Mouse (Mus musculus): ENCODE measurements around the gene Ccdc88c.

Ccdc88c gene

DNA sequence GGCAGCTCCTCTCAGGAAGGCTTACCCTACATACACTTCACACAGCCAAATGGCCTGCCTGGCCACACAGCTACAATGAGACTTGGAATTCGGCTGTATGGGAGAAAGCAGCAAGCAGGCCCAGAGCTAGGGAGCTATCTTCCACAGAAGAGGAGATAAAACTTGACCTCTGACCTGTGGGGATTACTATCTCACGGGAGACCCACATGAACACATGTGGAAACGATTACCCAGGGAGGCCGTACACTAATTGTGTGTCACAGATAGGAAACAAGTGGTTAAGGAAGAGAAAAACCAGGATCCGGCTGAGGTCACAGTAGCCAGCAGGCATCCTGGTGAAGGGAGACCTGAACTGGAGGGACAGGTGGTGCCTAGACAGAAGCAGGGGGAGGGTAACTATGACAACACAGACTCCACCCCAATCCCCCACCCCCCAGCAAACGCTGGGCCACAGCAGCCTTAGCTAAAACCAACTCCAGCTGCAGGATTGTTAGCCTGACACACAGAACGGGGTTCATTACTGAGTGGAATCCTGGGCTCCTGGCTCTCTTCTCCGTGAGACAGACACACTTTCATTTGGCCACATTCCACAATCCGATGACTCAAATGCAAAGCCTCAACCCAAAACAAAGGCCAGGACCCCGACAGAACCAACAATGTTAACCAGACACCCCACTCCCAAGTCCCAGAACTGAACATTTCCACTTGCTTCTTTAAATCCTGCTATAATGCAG is 30.9 kb downstream of the Ccdc88c start:
- no peak for DNase-seq (ENCODE audit: low spot score)

DNA sequence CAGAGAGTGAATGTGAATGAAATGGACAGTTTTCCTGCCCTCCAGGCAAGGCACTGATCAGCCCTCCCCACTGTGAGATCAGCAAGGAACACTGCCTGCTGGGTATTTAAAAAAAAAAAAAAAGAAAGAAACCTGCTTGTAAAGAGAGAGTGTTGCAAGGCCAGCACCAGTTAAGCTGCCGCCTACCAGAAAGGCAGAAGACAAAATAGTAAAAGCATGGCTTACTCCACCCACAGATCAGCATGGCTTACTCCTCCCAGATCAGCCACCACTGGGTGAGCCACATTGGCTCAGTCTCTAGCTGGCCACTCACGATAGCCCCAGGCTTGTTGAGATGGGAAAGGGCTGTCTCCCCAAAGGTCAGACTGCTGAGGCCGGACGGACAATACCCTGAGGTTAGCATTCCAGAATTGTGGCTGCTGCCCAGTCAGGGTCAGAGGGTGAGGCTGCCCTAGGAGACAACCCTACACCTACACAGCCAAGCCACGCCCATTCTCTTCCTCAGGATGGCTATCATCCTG is 32.4 kb downstream of the Ccdc88c start:
- DNase-seq (ENCODE audit: low spot score), result no peak

DNA sequence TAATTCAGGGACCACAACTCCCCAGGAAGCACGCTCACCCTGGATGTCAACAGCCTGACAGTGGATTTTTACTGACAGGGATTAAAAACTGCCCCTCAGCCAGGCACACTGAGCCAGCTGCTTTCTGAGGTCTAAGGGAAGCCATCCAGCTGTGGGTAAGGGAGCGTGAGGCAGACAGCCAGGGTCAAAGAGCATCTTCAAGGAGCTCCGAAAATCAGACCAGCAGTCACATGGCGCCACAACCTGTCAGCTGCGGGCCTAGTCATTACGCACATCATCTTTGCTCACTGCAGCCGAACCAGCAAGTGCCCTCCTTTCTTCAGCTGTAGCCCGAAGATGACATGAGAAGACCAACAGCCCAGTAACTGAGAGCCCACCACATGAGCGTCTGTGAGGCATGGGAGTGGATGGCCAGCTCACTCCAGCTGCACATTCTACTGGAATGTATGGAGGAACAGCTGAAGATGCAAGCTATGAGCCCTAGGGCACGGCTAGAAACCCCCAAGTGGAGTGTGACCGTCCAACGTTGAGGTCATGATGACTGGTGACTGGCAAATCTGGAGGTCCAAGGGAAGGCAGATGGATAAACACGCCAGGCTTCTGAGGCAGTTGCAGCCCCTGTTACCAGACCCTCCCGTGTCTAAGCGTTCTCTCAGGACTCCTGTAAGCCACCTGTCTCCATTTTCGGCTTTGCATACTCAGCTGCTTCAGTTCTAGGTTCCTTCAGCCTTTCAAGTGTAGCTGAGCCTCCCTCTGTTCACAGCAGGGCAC is 33.1 kb downstream of the Ccdc88c start:
- no peak for DNase-seq (ENCODE audit: low spot score)

DNA sequence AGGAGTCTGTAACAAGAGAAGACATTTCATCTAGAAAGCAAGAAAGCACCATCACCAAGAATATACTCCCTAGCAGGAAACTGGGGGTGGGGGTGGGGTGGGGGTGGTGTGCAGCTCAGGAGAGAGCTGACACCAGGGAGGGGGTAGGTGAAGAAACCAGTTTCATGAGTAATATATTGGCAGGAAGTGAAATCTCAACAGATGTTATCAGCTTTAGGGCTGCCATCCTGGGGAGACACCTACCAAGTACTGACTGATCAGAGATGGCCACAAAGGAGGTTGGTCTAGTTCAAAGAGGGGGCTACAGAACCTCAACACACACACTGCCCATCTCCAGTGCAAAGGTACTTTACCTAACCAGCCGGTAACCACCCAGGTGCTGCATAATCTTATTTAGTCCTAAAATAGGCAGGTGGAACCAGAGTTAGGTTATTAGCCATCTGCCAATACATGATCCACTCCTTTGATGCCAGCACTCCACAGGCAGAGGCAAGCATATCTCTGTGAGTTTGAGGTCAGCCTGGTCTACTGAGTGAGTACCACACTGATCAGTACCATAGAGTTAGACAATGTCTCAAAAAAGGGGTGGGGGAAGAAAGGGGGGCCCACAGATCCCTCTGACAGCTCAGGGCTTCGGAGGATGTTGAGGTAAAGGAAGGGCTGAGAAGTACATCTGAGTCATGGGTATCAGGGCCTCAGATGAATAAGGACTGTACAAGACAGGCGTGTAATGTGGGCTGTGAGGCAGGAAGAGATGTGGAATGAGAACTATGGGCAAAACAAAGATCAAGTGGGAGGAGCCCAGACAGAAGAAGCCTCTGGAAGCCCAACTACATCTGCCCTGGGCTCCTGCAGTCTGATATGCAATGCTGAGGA is 34.5 kb downstream of the Ccdc88c start:
- DNase-seq (ENCODE audit: low spot score), result no peak

DNA sequence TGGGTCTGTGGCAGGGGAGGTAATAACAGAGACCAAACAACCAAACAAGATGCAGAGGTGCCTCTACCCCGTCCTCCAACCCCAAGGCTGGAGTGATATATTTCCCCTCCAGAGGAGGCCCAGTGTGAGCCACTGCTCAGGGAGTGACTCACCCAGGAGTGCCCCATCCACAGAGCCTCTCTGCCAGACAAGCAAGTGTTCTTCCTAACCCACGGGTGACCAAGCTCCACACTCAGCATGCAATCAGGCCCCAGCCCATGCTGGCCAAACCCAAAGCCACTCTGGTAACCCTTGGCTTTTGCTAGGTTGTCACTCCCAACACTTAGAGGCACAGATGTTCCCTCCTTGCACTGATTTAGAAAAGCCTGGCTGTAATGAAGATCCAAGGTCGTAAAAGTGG is 35.7 kb downstream of the Ccdc88c start:
- DNase-seq (ENCODE audit: low spot score), result no peak

DNA sequence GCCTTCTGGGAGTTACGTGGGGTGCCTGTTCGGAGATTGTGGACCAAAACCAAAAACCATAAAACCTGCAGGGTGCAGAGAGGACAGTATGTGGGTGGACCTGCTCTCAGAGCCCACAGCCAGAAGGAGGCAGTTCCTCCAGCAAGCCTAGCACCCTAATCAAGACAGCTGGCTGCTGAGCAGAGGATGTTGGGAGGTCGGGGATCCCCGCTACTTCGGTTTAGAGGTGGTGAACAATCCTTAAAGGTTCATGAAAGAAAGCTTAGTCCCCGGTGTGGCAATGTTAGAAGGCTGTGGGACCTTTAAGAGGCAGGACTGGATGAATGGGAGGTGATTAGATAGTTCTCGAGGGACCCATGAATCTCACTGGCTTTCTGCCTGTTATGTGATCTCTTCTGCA is 36.4 kb downstream of the Ccdc88c start:
- DNase-seq (ENCODE audit: low spot score), result no peak

DNA sequence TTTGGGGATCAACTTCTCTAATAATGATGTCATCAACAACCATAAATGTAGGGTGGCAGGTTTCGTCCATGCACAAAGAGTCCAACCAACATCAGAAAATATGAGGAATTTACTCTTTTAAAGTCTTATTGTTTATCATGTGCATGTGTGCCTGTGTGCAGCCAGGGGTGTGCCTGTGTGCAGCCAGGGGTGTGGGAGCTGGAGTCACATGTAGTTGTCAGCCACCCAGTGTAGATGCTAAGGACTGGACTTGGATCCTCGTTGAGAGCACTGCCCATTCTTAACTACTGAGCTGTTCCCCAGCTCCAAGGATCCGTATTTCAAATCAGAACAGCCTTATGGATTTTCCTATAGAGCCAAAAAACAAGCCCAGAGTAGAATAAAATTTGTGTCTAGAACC is 37.7 kb downstream of the Ccdc88c start:
- DNase-seq (ENCODE audit: low spot score), result no peak

DNA sequence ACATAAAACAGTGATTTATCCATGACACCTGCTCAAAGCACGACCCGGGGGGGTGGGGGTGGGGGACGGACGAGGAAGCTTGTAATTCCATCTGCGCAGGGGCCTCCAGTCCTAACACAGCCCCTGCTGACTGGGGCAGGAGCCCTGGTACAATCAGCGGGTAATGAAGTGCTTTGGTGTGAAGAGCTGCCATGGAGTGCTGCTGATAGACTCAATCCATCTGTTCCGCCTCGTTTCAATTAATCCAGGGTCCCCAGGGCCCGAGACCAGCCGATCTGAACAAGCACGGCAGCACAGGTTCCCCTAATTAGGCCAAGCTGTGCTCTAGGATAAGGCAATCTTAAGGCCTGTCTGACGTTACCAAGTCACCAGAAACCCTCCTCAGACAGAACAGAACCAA is 38.6 kb downstream of the Ccdc88c start:
- no peak for DNase-seq (ENCODE audit: low spot score)

DNA sequence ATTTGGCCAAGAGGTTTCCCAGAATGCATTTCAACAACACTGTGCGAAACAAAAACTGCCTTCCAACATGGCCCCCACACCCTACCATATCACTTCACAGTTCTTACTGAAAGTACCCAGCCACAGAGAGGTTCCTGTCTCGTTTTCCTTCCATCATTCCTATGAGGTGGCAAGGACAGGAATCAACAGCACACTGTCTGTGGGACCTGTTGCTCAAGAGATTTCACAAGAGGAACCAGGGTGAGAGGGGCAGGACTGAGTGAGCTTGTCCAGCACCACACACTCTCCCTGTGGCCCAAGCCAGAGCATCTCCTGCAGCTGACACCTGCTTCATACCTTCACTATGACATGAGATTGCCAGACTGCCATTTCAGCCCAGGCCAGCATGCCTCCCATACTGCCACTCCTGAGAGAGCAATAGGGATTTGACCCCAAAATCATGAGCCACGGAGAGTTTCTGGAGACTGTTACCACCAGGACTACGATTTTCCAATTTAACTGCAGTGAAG is 39.0 kb downstream of the Ccdc88c start:
- DNase-seq (ENCODE audit: low spot score), result no peak

DNA sequence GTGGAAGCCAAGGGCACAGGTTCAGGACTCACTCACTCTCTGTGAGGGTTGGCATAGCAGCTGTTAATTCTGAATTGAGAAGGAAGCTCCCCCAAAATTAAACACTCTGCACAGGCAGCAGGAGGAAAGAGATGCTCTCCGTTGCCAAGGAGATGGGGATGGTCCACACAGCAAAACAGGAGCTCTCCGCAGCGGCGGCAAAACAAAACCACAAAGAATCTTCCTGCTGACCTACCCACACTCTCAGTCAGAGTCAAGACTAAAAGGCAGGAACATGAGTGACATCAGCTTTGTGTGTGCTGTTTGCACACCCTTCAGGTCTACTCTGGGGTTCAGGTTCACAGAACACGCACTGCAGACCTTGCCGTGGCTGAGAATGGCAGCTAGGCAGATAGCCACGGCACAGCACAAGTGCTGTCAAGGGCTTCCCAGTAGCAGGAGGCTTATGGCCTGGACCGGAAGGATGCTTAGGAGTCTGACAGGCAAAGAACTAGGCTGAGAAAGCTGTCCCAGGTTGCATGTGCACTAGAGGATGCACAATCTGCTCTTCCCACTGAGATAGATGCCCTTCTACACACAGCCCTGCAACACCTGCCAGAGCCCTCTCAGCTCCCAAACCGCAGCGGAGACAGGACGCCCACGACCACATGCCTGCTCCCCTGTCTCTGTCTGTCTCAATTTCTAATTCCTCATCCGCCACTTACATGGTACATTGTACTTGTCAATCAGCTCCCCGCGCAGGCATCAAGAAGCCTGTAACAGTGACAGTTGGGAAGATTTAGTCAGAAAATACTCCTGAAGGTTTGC is 40.3 kb downstream of the Ccdc88c start:
- no peak for DNase-seq (ENCODE audit: low spot score)

DNA sequence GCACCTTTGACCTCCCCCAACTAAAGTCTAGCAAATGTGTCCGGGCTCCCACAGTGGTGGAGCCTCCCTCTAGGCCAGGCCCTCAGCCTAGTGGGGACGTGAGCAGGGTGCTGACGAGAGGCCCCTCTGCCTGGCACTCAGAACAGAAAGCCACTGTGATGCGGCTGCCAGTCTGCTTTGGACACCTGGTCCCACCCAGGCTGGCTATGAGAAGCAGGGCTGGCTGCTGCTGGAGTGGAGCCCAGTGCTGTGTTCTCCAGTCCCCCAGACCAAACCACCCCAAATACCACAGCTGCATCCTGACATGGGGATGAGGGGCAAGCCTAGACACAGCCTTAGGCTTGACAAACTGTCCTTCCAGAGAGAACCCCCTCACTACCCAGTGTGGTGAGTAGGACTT is 42.4 kb downstream of the Ccdc88c start:
- no peak for DNase-seq (ENCODE audit: low spot score)

DNA sequence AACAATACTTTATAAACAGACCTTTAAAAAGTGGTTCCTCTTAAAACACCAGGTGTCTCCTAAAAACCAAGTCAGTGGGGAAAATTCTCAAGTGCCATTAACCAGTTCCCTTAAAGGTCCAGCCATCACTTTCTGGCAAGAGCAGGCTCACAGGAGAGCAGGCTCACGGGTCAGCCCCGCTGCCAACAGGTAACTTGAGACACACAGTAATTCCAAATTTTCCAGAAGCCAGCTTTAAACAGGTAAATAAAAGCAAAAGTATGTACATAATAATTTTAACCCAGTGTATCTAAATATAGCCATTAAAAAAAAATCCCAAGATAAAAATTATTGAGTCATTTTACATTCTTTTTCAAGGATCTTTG is 43.1 kb downstream of the Ccdc88c start:
- DNase-seq (ENCODE audit: low spot score), result no peak

DNA sequence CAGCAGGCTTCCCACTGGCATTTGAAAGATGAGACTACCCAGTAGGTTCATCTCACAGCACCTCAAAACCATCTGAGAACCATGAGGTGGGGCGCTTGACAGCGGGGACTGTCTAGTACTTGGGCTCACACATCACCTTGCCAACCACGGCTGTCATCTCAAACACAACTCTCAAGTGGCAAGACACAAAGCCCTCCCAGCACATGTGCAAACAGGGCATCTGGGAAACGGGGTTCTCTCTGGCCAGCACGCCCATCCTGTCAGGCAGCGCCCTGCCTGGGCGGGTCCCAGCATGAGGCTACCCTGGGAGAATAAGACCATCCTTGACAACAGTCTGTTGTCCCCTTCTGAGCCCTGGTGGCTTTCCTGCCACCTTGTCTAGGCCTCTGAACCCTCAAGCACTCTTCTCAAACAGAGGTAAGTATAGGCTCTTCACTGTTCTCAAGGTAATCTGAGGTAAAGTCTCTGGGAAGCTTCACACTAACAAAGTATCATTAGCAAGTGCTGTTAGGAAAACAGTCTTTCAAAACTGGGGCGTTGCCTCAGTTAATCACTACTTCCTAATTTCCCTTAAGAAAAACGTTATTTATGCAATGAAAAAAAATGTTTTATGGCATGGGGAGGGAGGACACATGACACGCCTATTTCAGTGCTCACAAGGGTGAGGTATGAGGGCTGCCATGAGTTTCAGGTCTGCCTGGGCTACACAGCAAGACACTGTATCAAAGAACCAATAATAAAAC is 43.6 kb downstream of the Ccdc88c start:
- DNase-seq (ENCODE audit: low spot score), result no peak

DNA sequence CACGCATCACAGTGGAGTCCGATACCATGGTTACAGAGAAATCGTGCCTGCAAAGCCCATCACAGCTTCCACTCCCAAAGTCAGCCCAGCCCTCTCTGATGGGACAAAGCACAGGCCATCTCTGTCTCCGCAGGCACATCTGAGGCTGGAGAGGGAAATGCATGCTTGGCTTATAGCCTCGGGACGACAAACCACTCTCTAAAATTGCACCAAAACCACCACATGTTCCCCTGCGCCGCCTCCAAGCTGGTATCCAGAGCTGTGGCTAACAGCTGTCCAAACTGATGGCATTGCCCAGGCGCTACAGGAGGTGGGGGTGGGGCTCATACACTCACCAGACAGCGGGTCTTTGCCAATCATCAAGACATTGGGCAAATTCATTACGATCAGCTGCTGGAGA is 45.3 kb downstream of the Ccdc88c start:
- DNase-seq (ENCODE audit: low spot score), result no peak

DNA sequence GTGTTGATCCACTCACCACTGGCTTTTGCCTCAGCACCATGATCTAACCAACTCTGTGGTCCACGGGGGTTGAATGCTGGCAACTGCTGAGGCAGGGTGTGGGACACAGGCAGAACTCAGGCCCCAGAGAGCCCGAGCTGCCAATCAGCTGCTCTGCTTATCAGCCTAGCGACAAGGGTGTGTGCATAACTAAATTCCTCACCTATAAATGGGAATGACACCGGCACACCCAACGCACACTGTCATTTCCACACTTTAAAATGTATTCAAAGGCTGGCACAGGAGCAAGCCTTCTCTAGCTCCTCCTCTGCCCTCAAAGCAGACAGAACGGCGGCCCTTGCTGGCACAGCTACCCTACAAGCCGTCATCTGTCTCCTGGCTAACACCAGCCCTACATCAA is 46.6 kb downstream of the Ccdc88c start:
- no peak for DNase-seq (ENCODE audit: low spot score)

DNA sequence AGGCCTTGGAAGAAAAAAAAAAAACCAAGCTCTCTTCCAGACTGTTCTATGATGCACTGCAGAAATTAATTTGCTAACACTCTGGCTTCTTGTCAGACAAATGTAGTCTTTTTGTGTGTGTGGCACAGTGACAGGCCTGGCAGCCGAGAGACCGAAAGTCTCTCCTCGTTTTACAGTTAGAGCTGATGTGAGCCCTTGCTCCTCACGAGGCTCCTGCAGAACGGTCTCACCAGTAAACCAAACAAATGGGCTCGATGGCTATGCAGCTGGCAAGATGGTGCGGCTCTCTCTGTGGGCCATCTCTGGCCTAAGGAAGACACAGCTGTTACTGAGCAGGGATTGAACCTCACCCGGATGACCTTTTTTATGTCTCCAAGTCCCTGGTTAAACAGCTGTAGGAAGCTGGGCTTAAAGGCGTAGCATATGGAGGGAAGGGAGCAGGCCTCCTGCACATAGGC is 48.3 kb downstream of the Ccdc88c start:
- no peak for DNase-seq (ENCODE audit: low spot score)

DNA sequence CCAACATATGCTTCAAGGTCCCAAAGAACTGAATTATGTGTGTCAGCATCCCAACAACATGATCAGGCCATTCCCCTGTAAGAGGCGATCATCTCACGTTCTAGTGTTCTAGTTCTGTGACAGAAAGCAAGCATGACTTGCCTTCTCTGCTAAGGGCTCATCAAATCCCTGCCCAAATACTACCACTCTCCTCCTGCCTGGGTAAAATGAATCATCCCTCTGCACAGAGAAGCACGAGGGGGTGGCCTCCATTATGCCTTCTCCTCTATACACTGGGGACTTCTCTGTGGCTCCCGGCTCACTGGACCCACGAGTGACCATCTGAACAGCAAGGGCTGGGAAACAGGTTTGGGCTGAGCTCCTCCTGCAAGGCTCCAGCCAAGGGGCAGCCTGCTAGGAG is 49.2 kb downstream of the Ccdc88c start:
- no peak for DNase-seq (ENCODE audit: low spot score)

DNA sequence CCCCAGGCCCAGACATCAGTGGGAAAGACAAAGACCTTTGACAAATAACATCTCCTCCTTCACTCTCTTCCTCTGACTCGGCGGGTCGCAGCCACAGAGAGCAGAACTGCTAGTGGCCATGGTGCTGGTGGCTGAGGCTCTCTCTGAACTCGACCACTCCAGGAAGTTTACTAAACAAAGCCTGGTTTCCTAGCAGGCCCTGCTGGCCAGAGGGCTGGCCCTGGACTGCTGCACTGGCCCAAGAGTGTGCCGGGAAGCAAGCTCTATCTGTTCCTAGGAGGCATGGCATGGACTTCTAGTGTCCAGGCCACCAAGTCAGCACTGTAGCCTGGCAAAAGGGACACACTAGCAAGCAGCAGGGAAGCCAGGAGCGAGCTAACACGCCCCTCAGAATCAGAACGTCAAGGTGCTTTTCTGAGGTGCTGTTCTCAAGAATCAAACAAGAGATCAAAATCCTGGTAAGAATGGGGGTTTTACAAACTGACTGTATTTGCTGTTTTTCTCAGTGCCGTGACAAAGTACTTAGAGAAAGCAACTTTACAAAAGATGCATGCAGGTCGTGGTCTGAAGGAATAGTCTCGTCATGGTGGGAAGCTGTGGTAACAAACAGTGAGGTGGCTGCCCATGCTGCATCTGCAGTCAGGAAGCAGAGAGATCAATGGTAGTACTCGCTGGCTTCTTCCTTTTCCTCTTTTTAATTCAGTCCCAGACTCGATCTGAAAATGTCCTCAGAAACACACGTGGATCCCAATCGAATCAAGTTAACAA is 50.7 kb downstream of the Ccdc88c start:
- no peak for DNase-seq (ENCODE audit: low spot score)

DNA sequence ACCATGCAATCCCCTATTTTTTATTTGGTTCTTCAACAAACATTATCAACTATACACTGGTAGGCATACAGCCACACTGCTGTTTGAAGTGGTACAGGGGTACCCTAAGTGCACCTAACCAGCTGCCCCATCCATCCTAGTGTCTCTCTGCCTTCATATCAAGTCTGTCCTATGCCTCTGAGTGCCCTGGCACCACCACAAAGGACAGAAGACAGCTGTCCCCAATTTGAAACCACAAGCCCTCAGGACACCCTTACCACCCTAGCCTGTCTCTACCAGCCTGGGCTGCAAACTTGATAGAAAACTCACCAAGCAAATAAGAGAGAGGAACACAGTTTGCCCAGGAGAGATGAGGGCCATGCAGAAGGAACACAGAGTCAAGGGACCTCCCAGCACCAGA is 51.3 kb downstream of the Ccdc88c start:
- no peak for DNase-seq (ENCODE audit: low spot score)

DNA sequence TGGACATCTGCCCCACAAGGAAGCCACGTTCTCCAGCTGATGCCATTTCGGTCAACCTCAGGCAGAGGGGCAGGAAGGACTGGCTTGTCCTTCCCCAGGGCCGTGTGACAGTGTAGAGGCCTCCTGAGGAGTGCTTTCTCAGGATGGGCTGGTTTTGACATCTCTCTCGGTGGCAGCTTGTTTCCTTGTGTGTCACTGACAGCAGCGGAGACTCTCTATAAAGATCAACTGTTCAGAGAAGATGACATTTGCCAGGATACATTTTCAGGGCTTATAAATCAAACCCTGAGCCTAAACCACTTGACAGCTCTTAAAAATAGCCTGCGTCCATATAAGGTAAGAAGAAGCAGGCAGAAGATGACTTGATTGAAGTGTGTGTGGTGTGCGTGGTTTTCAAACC is 59.0 kb downstream of the Ccdc88c start:
- DNase-seq (ENCODE audit: low spot score), result no peak

Measured in ovary, postnatal 10 days (tissue).